Mouse (Mus musculus): ENCODE measurements around the gene Myo5a. TPM values are rescaled to one million over a fixed set of nuclear protein-coding genes. Genes with fewer than 3 reads are reported as not detected.

Gene Myo5a
- polyA plus RNA-seq, 1 experiment from 2014 or later = 35.6 TPM

Other genes with a start within 250 kb of the Myo5a start
- 2.6 and 3.5 TPM in 2 replicates for gene Onecut1, start 209.1 kb upstream of the Myo5a start, polyA plus RNA-seq (2015; fragmentation: Nextera tagmentation; extraction: Ambion mirVana)
- 17.3 and 19.2 TPM in 2 replicates for gene Fam214a, start 118.1 kb upstream of the Myo5a start, polyA plus RNA-seq (2015; fragmentation: Nextera tagmentation; extraction: Ambion mirVana)
- gene Arpp19, start 33.4 kb upstream of the Myo5a start, polyA plus RNA-seq (2015; fragmentation: Nextera tagmentation; extraction: Ambion mirVana) = 202 and 222 TPM in 2 replicates
- gene Myo5c, start 161.0 kb downstream of the Myo5a start, polyA plus RNA-seq (2015; fragmentation: Nextera tagmentation; extraction: Ambion mirVana) = 0.33 and 0.97 TPM in 2 replicates
- 85.1 and 97.4 TPM in 2 replicates for gene Gnb5, start 235.3 kb downstream of the Myo5a start, polyA plus RNA-seq (2015; fragmentation: Nextera tagmentation; extraction: Ambion mirVana)

Data from neural tube, embryonic 15.5 days (tissue).